Mouse (Mus musculus): ENCODE measurements around the gene Tbc1d22a.

DNA sequence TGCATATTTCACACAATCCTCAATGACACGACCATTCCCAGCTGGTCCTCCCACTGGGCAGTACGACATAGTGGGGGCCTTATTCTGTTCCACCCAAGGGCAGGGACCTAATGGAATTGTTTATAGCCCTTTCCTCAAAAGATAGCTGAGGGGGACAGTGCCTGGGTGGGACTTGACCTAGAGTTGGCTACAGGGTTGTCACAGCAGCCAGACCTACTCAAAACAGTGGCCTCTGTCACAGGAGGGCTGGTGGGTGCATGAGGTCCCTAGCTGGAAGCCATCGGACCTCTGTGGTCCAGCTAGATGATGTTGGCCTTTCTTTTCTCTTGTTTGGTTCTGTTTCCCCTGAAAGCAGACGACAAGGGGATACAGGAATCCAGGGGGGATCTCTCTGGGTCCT, 14.8 kb upstream of the Tbc1d22a start:
- no peak for TF ChIP-seq POLR2A (IDR thresholded peaks at IDR 0.05; ENCODE audit: borderline replicate concordance, control insufficient read depth, low read depth, low read length)
- no peak for TF ChIP-seq CTCF (IDR thresholded peaks at IDR 0.05; ENCODE audit: control insufficient read depth, insufficient read depth, low read length)

All from bone marrow, adult 2 months (tissue).